Mouse (Mus musculus) ES-E14 (cell line): ENCODE measurements around the gene Pex26. TPM values are rescaled to one million over a fixed set of nuclear protein-coding genes. Genes with fewer than 3 reads are reported as not detected.

Experiments
- DNase-seq: peaks from one replicate; pipeline ENCODE4 v3.0.0-alpha.2; 2013; ENCODE audit warnings: low read depth, low spot score
- H3K27ac ChIP-seq: 2 replicates; pipeline ENCODE4 v1.5.1; 2012; ENCODE audit warnings: low read depth, mild to moderate bottlenecking, low read length, moderate library complexity, mixed read lengths; ENCODE audit not compliant: poor library complexity, insufficient read depth, severe bottlenecking
- H3K36me3 ChIP-seq: 2 replicates; pipeline ENCODE4 v1.6.1; 2012; ENCODE audit warnings: mild to moderate bottlenecking, low read length, moderate library complexity, mixed read lengths; ENCODE audit not compliant: control insufficient read depth, poor library complexity, insufficient read depth, severe bottlenecking
- H3K4me1 ChIP-seq, 2 experiments: fragments of 150-350 bp in 1 of 2; sonication (generic) in 1 of 2; 2 replicates each; pipeline ENCODE4 v1.6.1; 2012; ENCODE audit warnings: low read length in 2 of 2, mild to moderate bottlenecking in 1 of 2, mixed read lengths in 1 of 2; ENCODE audit not compliant: control insufficient read depth in 2 of 2, insufficient read depth in 2 of 2, poor library complexity in 1 of 2
- H3K4me3 ChIP-seq, 2 experiments: fragments of 150-350 bp in 1 of 2; sonication (generic) in 1 of 2; 2 replicates each; pipeline ENCODE4 v1.5.1; 2012; ENCODE audit warnings: low read length in 2 of 2, low read depth in 1 of 2, mild to moderate bottlenecking in 1 of 2, mixed read lengths in 1 of 2; ENCODE audit not compliant: insufficient read depth in 1 of 2, poor library complexity in 1 of 2, severe bottlenecking in 1 of 2
- H3K9ac ChIP-seq: 2 replicates; pipeline ENCODE4 v1.6.1; 2012; ENCODE audit warnings: low read depth, mild to moderate bottlenecking, low read length, mixed read lengths; ENCODE audit not compliant: poor library complexity, insufficient read depth, severe bottlenecking
- H3K9me3 ChIP-seq: fragments of 150-350 bp; sonication (generic); 2 replicates; pipeline ENCODE4 v1.6.1; 2012; ENCODE audit warnings: low read depth, mild to moderate bottlenecking, low read length; ENCODE audit not compliant: control insufficient read depth, insufficient read depth
- CHD2 ChIP-seq: IDR thresholded peaks from 2 replicates; pipeline ENCODE4 v1.6.1; 2014; ENCODE audit warnings: mild to moderate bottlenecking, low read depth, low read length, inconsistent platforms
- HCFC1 ChIP-seq: IDR thresholded peaks from 2 replicates; pipeline ENCODE4 v1.6.1; 2012; ENCODE audit warnings: low read length, inconsistent platforms, borderline replicate concordance; ENCODE audit not compliant: insufficient read depth
- MAFK ChIP-seq: IDR thresholded peaks from 2 replicates; pipeline ENCODE4 v1.6.1; 2014; ENCODE audit warnings: mild to moderate bottlenecking, low read depth, low read length, inconsistent platforms; ENCODE audit not compliant: insufficient read depth
- ZC3H11A ChIP-seq: IDR thresholded peaks from 2 replicates; pipeline ENCODE4 v1.6.1; 2012; ENCODE audit warnings: low read depth, mild to moderate bottlenecking, inconsistent platforms, low read length, borderline replicate concordance
- ZNF384 ChIP-seq: IDR thresholded peaks from 2 replicates; pipeline ENCODE4 v1.6.1; 2012; ENCODE audit warnings: low read depth, low read length, inconsistent platforms
- in situ Hi-C, 2 experiments: fragments of 600-800 bp; cut with MboI; formaldehyde crosslinking; loops; one replicate each; pipeline ENCODE4 v1.15.1; 2025; ENCODE audit warnings: low sequenced_read_pairs in 2 of 2, inconsistent platforms in 1 of 2; ENCODE audit not compliant: unreplicated experiment in 2 of 2
- total RNA-seq: library from RNA; depleted of rRNA; stranded (reverse); fragments of 300-350 nt; gene quantifications from 2 replicates; pipeline ENCODE4 v1.2.3, GENCODE M21; 2012

Gene Pex26
- total RNA-seq, 1 experiment: 6.6 TPM

DNA sequence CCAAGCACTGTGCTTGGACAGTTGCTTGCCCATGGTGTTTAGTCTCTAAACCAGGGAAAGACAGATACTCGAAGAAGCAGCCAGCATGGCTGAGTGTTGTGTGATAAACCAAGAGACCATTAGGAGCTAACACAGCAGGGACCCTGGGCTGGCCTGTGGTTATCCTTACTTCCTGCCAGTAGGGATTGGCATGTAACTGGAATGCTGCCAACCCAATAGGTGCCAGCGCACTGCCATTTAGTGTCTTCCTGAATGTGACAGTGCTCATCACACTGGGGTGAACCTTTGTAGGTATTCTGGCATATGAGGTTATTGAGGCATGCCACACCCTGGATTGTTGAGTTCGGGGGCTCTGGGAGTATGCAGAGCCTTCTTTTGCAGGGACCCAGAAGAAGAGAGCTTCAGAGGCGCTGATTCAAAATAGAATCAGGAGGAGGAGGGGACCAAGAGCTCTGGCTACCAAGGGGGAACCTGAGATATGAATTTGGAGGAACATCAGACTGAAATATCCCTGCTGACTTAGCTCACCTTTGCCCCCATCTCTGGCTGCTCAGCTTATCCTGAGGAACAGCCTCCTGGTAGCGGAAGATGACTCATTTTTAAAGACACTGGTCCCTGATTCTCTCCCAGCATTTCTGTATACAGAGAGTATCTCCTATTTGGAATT is 33.3 kb downstream of the Pex26 start:
- Histone ChIP-seq H3K9ac (no peak overlapping the region), H3K27ac (no peak overlapping the region), H3K4me1 (no peaks in the 10 kb centered on the region), H3K4me3 (no peak overlapping the region), H3K9me3 (no peaks in the 10 kb centered on the region), H3K36me3 (no peaks in the 10 kb centered on the region)
- in situ Hi-C loops: no loop called here
- TF ChIP-seq HCFC1: no peak
- TF ChIP-seq MAFK: no peak
- no peak for TF ChIP-seq ZNF384
- TF ChIP-seq ZC3H11A: no peak
- no peak for TF ChIP-seq CHD2
- no peak for DNase-seq

DNA sequence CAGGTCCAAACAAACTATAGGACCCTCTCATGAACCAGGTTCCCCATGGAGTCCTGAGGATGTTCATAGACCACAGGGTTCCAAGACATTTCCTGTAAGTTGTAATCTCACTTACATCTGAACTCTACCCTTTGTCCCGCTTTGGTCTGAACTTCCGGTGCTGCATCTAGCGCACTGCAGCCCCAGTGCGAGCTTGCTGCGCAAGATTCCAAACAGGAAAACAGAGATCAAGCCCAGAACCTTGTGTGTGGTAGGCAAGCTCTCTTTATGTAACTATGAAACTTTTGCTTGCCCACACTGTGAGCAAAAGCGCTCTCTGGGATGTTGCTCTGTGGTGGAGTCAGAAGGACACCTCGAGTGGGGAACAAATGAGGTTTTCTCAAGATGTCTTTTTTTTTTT is 34.5 kb downstream of the Pex26 start:
- Histone ChIP-seq H3K4me3 (no peak overlapping the region), H3K36me3 (no peaks in the 10 kb centered on the region), H3K4me1 (no peaks in the 10 kb centered on the region), H3K27ac (no peak overlapping the region), H3K9me3 (no peaks in the 10 kb centered on the region), H3K9ac (no peak overlapping the region)
- DNase-seq: no peak
- in situ Hi-C loops: no loop called here
- TF ChIP-seq MAFK: no peak
- no peak for TF ChIP-seq ZNF384
- no peak for TF ChIP-seq CHD2
- TF ChIP-seq HCFC1: no peak
- TF ChIP-seq ZC3H11A: no peak

DNA sequence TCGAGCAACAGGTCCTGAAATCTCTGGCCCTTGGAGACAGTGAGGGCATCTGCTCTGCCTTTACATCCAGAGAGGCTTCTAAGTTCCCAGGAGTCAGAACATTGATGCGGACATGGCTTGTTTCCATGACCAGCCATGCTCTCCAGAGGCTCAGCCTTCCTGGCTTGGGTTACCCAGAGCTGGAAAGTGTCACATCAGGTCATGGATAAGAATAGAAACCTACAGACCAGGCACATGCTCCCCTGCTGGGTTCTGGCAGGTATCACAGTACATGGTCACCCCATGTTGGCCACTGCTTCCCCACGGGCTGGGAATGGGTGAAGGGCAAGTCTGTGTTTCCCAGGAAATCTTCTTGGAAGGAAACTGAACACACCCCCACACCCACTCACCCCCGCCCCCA is 35.9 kb downstream of the Pex26 start:
- Histone ChIP-seq H3K4me1 (peaks cover 0 to 3% of the 10 kb centered on the region in 2 experiments; a peak in 1 of 4 replicates), H3K36me3 (no peaks in the 10 kb centered on the region), H3K4me3 (no peak overlapping the region), H3K9ac (no peak overlapping the region), H3K27ac (no peak overlapping the region), H3K9me3 (no peaks in the 10 kb centered on the region)
- no peak for DNase-seq
- no peak for TF ChIP-seq ZC3H11A
- no peak for TF ChIP-seq HCFC1
- TF ChIP-seq MAFK: no peak
- TF ChIP-seq CHD2: no peak
- TF ChIP-seq ZNF384: no peak
- in situ Hi-C loops: no loop called here

DNA sequence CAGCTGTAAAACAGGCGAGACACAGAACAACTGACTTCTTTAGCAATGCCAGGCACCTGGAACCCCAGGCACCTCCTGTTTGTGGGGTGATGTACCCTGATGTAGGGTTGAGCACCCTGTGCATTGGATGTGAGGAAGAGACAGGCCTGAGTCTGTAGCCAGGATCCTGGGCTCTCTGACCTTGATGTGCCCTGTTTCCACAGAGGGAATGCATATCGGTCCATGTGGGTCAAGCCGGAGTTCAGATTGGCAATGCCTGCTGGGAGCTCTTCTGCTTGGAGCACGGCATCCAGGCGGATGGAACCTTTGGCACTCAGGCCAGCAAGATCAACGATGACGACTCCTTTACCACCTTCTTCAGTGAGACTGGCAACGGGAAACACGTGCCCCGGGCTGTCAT is 36.7 kb downstream of the Pex26 start:
- Histone ChIP-seq H3K9me3 (no peaks in the 10 kb centered on the region), H3K27ac (no peak overlapping the region), H3K9ac (no peak overlapping the region), H3K36me3 (no peaks in the 10 kb centered on the region), H3K4me3 (no peak overlapping the region), H3K4me1 (peaks cover 0 to 3% of the 10 kb centered on the region in 2 experiments; a peak in 2 of 4 replicates)
- TF ChIP-seq HCFC1 (no peak), ZNF384 (no peak), CHD2 (no peak), ZC3H11A (no peak), MAFK (no peak)
- in situ Hi-C loops: no loop called here
- no peak for DNase-seq
